Mouse (Mus musculus) embryo, embryonic 11.5 days (tissue): ENCODE measurements around the gene Npff.
A peak's percentile ranks its signal among the peaks of the same experiment; 100 is the strongest.

Source experiments
- DNase-seq: peaks from one replicate; pipeline ENCODE4 v3.0.0-alpha.2; 2012; ENCODE audit warnings: low read depth, low spot score

Npff gene

GRCm38 (mm10) chr15:102519211-102520141 is 5.3 kb downstream of the Npff start:
- no peak for DNase-seq

DNA sequence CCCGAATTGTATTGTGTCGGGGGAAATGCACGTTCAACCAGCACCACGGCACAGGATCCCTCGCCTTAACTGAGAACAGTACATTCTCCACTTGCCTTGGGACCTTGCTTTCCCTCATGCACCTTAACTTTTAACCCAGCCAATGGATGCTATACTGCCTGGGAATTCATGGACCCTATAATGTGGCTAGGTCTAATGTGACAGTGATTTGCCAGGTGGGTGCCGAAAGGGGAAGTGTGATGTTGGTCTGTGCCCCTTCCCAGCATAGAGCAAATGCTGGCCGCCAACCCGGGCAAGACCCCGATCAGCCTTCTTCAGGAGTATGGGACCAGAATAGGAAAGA is 5.9 kb downstream of the Npff start:
- DNase-seq, result no peak

DNA sequence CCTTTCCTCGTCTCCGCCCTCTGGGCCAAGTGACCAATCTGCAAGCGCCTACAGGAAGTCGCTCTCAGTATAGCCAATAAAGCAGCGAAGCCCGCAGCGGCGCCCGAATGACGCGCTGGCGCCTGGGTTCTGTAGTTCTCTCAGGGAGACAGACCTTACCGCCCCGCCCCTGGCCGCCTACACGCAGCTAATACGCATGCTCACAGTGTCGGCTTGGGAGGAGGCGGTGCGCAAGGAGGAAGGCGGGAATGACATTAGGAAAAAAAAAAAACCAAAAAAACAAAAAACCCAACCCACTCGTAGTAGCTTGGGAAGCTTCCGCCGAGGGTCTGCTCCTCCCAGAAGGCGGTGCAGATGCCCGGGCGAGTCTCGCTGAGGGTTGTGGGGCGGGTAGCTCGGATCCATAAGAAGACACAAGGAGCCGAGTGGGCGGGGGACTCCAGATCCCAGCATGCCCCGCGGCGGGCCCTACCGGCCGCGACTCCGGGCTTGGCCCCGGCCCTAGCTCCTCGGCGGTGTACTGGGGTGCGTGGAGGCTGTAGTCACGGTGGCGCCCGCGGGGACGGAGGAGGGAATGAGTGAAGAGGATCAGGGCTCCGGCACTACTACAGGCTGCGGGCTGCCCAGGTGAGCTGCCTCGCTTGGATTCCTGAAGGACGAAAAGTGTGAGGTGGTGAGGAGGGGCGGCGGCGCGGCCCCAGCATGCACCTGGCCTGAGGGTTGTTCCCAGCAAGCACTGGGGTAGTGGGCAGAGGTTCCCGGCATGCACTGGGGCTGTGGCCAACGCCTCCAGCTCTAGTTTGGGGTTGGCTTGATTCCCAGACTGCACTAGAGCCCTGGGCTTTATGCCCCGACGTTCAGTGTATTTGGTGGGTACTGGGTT is 6.5 kb downstream of the Npff start, which contains the start of gene Tarbp2:
TSS of gene Tarbp2 (plus strand) at position 217 of the 883 bp plus-strand sequence.
- DNase-seq, result peak; percentile 99

DNA sequence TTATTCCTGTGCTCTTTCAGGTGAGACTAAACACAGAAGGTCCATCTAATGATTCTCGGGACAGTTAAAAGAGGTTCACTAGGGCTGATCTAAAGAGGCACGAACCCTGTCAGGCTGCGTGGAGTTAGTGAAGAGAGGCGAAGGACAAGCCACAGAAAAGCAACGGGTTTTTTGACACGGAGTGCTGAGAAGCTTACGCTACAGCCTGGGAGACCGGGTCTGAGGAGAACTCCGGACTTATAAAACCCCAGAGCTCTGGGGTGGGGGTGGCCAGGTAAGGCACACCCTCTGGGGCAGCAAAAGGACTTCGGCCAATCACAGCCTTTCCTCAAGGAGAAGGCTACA is 7.1 kb downstream of the Npff start:
- DNase-seq, result no peak

GRCm38 (mm10) chr15:102516728-102517404 is 7.9 kb downstream of the Npff start, which contains the start of gene Map3k12:
Map3k12 (minus strand) TSS chr15:102517064.
- DNase-seq, result no peak

DNA sequence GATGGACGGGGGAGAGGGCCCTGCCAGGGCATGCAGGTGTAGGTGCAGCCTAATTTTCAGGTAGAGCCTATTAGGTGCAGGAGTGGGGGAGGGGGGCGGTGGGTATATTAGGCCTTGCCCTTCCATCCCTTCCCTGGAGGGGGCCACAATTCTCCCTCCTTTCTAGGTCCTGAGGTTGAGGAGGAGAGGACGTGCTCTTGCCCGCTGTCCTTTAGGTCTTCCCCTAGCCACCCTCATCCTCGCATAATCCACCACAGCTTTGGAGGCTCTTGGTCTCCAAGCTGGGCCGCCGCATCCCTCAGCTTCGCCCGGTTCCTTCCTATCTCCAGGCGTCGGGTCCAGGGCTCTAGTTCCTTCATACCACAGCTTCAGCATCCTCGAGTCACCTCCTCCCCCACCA is 8.4 kb downstream of the Npff start:
- no peak for DNase-seq

DNA sequence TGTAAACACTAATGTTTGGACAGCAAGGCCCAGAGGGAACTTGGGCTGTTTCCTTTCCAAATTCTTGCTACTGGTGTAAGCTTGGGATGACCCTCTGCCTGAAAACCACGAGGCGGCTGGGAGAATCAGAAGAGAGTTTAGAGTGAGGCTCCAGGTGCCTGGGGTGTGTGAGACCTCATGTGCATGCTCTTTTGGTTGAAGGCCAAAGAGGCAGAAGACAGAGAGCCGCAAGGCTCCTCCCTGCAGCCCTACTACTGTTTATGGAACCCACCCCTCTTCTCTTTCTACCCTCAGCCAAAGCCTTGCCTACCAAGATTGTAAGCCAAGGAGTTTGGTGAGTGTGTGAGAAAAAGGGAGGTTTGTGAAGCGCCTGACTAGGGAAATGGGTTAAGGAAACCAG is 9.0 kb downstream of the Npff start:
- no peak for DNase-seq

GRCm38 (mm10) chr15:102515261-102515660 is 9.5 kb downstream of the Npff start:
- no peak for DNase-seq

DNA sequence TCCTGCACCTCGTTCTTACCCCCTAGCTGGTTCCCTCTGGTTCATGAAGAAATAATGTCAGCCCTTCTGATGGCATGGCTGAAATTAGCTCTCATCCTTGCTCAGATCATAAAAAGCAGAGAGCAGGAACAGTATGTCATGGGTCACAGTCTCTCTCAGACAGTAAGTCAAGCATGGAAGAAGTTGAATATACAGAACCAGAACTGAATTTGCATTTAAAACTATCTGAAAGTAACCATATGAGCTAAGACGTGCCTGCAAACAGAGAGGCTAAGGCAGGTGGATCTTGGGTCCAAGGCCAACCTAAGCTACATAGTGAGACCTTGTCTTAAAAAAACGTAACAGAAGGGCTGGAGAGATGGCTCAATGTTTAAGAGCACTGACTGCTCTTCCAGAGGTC is 11.7 kb downstream of the Npff start:
- no peak for DNase-seq

- no peak for DNase-seq
Observed at GRCm38 (mm10) chr15:102512471-102512870, 12.3 kb downstream of the Npff start.

- no peak for DNase-seq
Observed at GRCm38 (mm10) chr15:102512010-102512409, 12.7 kb downstream of the Npff start.

- DNase-seq, result no peak
Observed at GRCm38 (mm10) chr15:102511285-102511833, 13.4 kb downstream of the Npff start.

GRCm38 (mm10) chr15:102510590-102511284 is 14.0 kb downstream of the Npff start:
- DNase-seq, result peak; percentile 91

GRCm38 (mm10) chr15:102510110-102510509 is 14.6 kb downstream of the Npff start:
- no peak for DNase-seq

GRCm38 (mm10) chr15:102508336-102508735 is 16.4 kb downstream of the Npff start:
- no peak for DNase-seq

GRCm38 (mm10) chr15:102507561-102507960 is 17.2 kb downstream of the Npff start:
- no peak for DNase-seq

- DNase-seq, result no peak
Observed at GRCm38 (mm10) chr15:102506864-102507263, 17.9 kb downstream of the Npff start.

DNA sequence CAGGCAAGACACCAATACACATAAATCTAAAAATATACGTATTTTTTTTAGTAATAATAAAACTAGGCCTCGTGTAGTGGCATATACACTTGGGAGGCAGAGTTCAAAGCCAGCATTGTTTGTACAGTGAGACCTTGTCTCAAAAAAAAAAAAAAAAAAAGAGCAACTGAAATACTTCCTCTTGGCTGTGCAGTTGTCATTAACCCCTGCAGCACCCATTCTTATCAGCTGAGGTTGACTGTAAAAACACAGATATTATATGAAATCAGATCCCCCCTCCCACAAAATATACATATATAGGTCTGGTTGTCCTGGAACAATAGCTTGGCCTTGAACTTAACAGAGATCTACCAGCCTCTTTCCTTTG is 18.3 kb downstream of the Npff start:
- no peak for DNase-seq

GRCm38 (mm10) chr15:102505770-102506463 is 18.8 kb downstream of the Npff start:
- no peak for DNase-seq

DNA sequence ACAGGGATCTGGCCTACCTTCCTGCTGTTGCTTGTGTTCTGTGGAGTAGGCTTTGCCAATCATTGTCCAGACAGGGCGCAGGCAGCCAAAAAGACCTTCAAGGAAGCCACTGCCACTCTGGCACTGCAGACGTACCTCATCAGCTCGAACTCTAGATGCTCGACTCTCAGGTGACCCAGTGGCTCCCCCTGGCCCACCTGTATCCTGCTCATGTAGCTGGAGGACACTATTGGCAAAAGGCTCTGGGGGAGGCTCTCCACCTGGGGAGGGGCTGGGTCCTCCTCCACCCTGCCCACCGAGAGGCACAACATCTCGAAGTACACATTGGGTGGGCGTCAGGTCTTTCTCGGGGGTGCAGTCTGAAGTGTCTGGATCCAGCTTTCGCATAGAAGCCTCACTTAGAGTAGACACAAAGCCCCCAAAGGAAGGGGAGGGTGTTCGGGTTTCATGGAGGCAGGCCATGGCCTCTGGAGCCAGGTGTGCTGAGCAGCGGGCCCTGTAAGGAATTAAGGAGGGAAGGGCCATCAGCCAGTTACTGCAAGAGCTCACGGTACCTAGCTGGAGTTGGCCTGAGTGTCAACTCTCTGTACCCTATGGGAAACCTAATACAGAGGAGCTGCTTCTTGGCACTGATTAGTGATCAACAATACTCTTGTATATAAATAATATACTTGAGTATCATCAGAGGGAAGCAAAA is 19.5 kb downstream of the Npff start:
- no peak for DNase-seq
